Mouse (Mus musculus) heart, postnatal 0 days (tissue): Measurements from ENCODE around the gene S100a14. TPM values are rescaled to one million over a fixed set of nuclear protein-coding genes. Genes with fewer than 3 reads are reported as not detected.

ENCODE experiments used
- ATAC-seq: fragments of 200-750 bp; cut with Nextera tagmentation; 2 replicates; pipeline ENCODE4 v1.8.0; 2017; ENCODE audit warnings: low read depth, moderate number of reproducible peaks, moderate library complexity; ENCODE audit not compliant: insufficient read depth
- DNase-seq: peaks from one replicate; pipeline ENCODE4 v3.0.0-alpha.2; 2016; ENCODE audit warnings: low spot score
- H3K27ac ChIP-seq: fragments of 300-500 bp; sonication (generic); 2 replicates; pipeline ENCODE4 v1.5.1; 2014; ENCODE audit warnings: low read depth, mild to moderate bottlenecking
- H3K27me3 ChIP-seq: fragments of 300-500 bp; sonication (generic); 2 replicates; pipeline ENCODE4 v1.6.1; 2014; ENCODE audit warnings: low read length, mixed read lengths; ENCODE audit not compliant: control insufficient read depth, insufficient read depth
- H3K36me3 ChIP-seq: fragments of 300-500 bp; sonication (generic); replicated peaks from 2 replicates; pipeline ENCODE4 v1.6.1; 2014; ENCODE audit warnings: low read length, mixed read lengths; ENCODE audit not compliant: control insufficient read depth, insufficient read depth
- H3K4me1 ChIP-seq: fragments of 300-500 bp; sonication (generic); 2 replicates; pipeline ENCODE4 v1.6.1; 2014; ENCODE audit warnings: antibody characterized with exemption; ENCODE audit not compliant: control insufficient read depth, insufficient read depth
- H3K4me2 ChIP-seq: fragments of 300-500 bp; sonication (generic); 2 replicates; pipeline ENCODE4 v1.6.1; 2014; ENCODE audit warnings: low read depth, mild to moderate bottlenecking, low read length, moderate library complexity
- H3K4me3 ChIP-seq: fragments of 300-500 bp; sonication (generic); 2 replicates; pipeline ENCODE4 v1.5.1; 2014; ENCODE audit warnings: low read depth, low read length
- H3K9ac ChIP-seq: fragments of 300-500 bp; sonication (generic); replicated peaks from 2 replicates; pipeline ENCODE4 v1.6.1; 2014; ENCODE audit warnings: low read depth, low read length, mixed read lengths
- H3K9me3 ChIP-seq: fragments of 300-500 bp; sonication (generic); replicated peaks from 2 replicates; pipeline ENCODE4 v1.6.1; 2016; ENCODE audit warnings: low read length; ENCODE audit not compliant: control insufficient read depth
- CTCF ChIP-seq: IDR thresholded peaks from 2 replicates; pipeline ENCODE4 v1.5.1; 2016; ENCODE audit warnings: antibody characterized with exemption, control low read depth, low read depth
- EP300 ChIP-seq: IDR thresholded peaks from 2 replicates; pipeline ENCODE4 v1.6.1; 2016; ENCODE audit warnings: antibody characterized with exemption, low read depth
- WGBS: fragments of 180-500 bp; shearing (Covaris S2); extraction: QIAGEN DNeasy Blood & Tissue Kit; methylation state at CpG from one replicate; pipeline ENCODE4 v1.1.7; 2014; 5-methylcytosine and 5-hydroxymethylcytosine counted together
- polyA plus RNA-seq: library from polyadenylated mRNA; unstranded; fragments of >200 nt; fragmentation: Nextera tagmentation; extraction: Ambion mirVana; gene quantifications from 2 replicates; pipeline ENCODE4 v1.2.1, GENCODE M21; 2015
- total RNA-seq: library from RNA; depleted of rRNA; stranded (reverse); fragments of >200 nt; gene quantifications from 2 replicates; pipeline ENCODE4 v1.2.3, GENCODE M21; 2014; ENCODE audit warnings: low replicate concordance; rRNA removed

Gene S100a14
- total RNA-seq (7.2 TPM in 1 of 2 replicates, not detected in the other), polyA plus RNA-seq (0.12 TPM in 1 of 2 replicates, not detected in the other)

- Histone ChIP-seq H3K4me2 (no peak within 1 kb of the TSS), H3K4me1 (no peaks in the 10 kb centered on the region), H3K27ac (no peak within 1 kb of the TSS), H3K9me3 (no peaks in the 10 kb centered on the region), H3K9ac (no peak within 1 kb of the TSS), H3K36me3 (peaks cover 14% of the 10 kb centered on the region), H3K27me3 (no peaks in the 10 kb centered on the region), H3K4me3 (no peak within 1 kb of the TSS)
- TF ChIP-seq EP300, result no peak
- no peak for TF ChIP-seq CTCF
- no peak for DNase-seq
- 26% methylated on average over 5 of the region's 5 CpGs for WGBS
- no peak for ATAC-seq
These were observed at the start of gene S100a14 for GRCm38 (mm10) chr3:90526580-90526979. S100a14 (plus strand) TSS chr3:90526856.

DNA sequence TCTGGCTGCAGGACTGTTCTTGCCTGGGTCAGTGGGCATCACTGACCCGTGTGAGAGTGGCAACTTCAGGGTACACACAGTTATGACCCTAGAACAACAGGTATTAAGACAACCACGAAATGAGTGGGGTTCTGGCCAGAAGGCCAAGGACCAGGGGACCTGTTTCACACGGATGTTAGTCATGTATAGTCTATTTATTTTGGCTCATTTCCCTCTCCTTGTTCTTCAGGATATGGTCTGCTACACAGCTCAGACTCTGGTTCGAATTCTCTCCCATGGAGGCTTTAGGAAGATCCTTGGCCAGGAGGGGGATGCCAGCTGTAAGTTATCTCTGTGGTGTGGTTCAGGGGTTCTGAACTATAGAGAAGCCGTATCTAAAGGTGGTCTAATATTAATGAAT is 39.7 kb upstream of the S100a14 start:
- Histone ChIP-seq H3K4me3 (no peak overlapping the region), H3K36me3 (peaks cover 67% of the 10 kb centered on the region), H3K9me3 (no peaks in the 10 kb centered on the region), H3K9ac (no peak overlapping the region), H3K4me2 (no peak overlapping the region), H3K27ac (no peak overlapping the region), H3K4me1 (peaks cover 7% of the 10 kb centered on the region), H3K27me3 (no peaks in the 10 kb centered on the region)
- WGBS, result 68% methylated on average over 5 of the region's 5 CpGs
- ATAC-seq (no peak), DNase-seq (no peak)
- TF ChIP-seq CTCF (no peak), EP300 (no peak)

DNA sequence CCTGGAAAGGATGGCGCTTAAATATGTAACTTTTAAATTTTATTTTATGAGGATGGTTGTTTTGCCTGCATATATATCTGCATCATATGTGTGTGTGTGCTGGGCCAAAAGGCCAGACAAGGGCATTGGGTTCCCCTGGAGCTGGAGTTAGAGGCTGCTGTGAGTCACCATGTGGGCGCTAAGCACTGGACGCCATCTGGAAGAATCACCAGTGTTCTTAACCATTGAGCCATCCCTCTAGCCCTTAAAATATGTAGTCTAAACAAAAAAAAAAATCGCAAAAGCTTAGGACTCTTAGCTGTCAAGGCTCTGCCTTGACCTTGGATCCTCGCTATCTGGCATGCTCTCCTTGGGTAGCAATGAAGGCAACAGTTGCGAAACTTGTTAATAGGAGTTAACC is 38.1 kb upstream of the S100a14 start:
- H3K4me2 ChIP-seq, result no peak overlapping the region
- TF ChIP-seq CTCF, result no peak
- TF ChIP-seq EP300, result no peak
- no peak overlapping the region for H3K4me3 ChIP-seq
- H3K9ac ChIP-seq, result no peak overlapping the region
- H3K9me3 ChIP-seq, result no peaks in the 10 kb centered on the region
- peaks cover 52% of the 10 kb centered on the region for H3K36me3 ChIP-seq
- WGBS, result 87% methylated on average over 6 of the region's 6 CpGs
- ATAC-seq (no peak), DNase-seq (no peak)
- H3K4me1 ChIP-seq, result peaks cover 7% of the 10 kb centered on the region
- no peaks in the 10 kb centered on the region for H3K27me3 ChIP-seq
- no peak overlapping the region for H3K27ac ChIP-seq

DNA sequence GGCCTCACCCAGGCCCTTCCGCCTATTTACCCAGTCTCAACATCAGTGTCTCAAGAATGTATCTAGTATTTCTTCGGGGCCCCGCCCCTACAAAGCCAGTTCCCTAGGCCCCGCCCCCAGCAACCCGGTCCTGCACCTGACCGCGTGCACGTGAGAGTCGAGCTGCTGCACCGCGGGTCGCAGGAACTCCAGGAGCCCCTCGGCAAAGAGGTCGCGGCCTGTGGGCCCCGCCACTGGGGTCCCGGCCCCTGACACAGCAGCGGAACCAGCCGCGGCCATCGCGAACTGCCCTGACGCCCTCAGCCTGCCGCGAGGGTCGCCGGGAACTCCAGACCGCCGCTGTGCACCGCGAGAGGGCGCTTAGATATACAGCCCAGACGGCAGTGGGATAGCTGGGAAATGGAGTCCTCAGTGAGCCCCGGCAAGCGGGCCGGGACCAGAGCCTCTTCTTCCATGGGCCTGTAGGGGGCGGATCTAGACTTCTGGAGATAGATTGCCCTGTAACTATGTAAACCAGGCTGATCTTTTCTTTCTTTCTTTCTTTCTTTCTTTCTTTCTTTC is 35.9 kb upstream of the S100a14 start, which contains the start of gene Snapin:
Gene Snapin (minus strand): TSS at position 338 of the 561 bp plus-strand sequence.
- peak within 1 kb of the TSS; percentile 83 for H3K9ac ChIP-seq
- H3K9me3 ChIP-seq, result no peaks in the 10 kb centered on the region
- TF ChIP-seq CTCF (peak; percentile 92), EP300 (peak; percentile 84)
- ATAC-seq (peak; percentile 99), DNase-seq (peak; percentile 97)
- H3K4me2 ChIP-seq, result peak within 1 kb of the TSS; percentile 82
- H3K36me3 ChIP-seq, result peaks cover 34% of the 10 kb centered on the region
- H3K4me3 ChIP-seq, result peak within 1 kb of the TSS; percentile 95
- peak within 1 kb of the TSS; percentile 82 for H3K27ac ChIP-seq
- H3K27me3 ChIP-seq, result no peaks in the 10 kb centered on the region
- H3K4me1 ChIP-seq, result peaks cover 7% of the 10 kb centered on the region
- under 1% methylated on average over 37 of the region's 37 CpGs for WGBS

- Histone ChIP-seq H3K9me3 (no peaks in the 10 kb centered on the region), H3K27me3 (no peaks in the 10 kb centered on the region), H3K36me3 (peaks cover 34% of the 10 kb centered on the region), H3K4me3 (no peak overlapping the region), H3K9ac (no peak overlapping the region), H3K27ac (no peak overlapping the region), H3K4me2 (no peak overlapping the region), H3K4me1 (peaks cover 7% of the 10 kb centered on the region)
- no peak for TF ChIP-seq EP300
- peak; percentile 48 for TF ChIP-seq CTCF
- 44% methylated on average over 2 of the region's 2 CpGs for WGBS
- no peak for DNase-seq
- no peak for ATAC-seq
These were observed 35.3 kb upstream of the S100a14 start for GRCm38 (mm10) chr3:90491350-90491749.
